Mouse (Mus musculus) thymus, postnatal 25 days (tissue): ENCODE data around the gene Ube2l6.

Experiments used
- DNase-seq: peaks from one replicate; pipeline ENCODE4 v3.0.0; 2022

The Ube2l6 gene

GRCm38 (mm10) chr2:84838993-84839980, 40.7 kb downstream of the Ube2l6 start:
- DNase-seq: peak; percentile 54

- DNase-seq: peak; percentile 76
These were observed 41.6 kb downstream of the Ube2l6 start for GRCm38 (mm10) chr2:84840016-84840747.

DNA sequence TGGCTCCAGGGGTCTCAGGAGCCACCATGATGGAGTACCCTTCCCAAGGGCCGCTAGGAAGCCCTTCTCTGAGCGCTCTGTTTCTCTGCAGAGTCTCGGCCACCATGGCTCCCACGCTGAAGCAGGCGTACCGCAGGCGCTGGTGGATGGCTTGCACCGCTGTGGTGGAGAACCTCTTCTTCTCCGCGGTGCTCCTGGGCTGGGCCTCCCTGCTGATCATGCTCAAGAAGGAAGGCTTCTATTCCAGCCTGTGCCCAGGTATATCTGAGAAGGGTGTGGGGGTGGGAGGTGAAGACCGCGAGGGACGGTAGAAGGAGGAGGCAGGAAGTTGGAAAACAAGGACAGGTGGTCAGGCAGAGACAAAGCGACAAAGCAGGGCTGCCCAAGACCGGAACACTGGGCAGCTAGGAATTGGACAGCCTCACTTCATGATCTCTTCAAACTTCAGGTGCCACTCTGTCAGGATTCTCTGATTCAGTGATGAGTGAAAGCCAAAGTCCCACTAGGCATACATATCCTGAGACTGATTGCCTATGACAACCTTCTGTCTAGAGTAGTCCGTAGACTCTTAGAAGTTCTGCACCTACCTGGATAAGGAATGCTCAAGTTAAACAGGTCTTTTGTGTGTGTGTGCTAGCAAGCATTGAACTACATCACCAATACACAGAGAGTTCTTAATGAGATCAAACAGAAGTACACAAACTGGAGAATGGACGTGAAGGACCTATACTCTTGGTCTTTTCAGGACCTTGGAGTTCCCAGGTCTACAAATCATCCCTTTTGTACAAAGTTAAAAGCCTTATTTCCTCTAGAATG, 42.3 kb downstream of the Ube2l6 start:
- no peak for DNase-seq

DNA sequence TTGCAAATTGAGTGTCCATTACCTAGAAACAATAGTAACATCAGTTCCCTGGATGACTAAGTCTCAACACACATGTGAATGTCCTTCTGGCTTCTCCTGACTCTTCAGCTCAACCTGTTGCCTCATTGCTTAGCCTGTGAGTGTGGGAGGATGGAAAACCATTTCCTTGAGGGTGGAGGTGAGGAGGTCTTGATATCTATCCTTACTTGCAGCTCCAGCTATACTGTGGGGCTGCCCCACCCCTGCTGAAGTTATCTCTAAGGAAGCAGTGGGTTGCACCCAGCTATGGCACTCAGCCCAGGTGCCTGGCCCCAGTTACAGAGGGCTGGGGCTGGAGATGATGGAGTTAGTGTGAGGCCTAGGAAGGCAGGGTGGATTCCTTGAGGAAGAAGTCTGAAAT, 43.3 kb downstream of the Ube2l6 start:
- DNase-seq: peak; percentile 52

DNA sequence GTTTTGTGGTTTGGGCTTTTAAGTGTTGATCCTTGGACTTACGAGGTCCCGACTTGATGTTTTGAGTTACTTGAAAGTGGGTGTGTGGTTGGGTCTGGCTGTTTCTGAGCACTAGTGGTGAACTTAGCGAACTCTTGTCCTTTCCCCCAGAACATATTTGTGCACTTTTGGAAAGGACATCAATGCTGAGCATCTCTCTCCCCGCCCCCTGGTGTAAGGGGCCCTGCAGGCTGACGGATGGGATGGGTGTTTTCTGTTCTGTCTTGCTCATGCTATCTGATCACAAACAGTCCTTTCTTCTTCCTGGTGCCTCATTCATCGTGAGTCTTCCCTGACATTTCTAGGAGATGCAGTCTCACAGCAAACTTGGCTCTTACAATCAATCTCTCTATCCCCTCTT, 45.0 kb downstream of the Ube2l6 start:
- peak; percentile 60 for DNase-seq

DNA sequence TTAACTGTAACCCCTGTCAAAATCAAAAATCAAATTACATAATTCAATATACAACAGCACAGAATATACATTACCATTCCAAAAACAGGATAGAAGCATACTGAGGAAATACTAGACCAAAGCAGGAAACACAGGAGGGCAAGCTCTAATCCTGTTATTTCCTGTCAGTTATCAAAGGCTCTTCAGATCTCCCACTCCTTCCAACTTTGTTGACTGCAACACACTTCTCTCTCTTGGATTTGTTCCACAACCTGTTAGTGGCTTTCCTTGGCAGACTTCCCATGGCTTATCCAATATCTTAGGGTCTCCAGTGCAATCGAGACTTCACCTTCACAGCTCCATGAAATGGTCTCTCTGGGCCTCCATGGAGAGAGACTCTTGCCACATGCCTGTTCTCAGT, 46.6 kb downstream of the Ube2l6 start:
- no peak for DNase-seq

GRCm38 (mm10) chr2:84850407-84851129, 51.9 kb downstream of the Ube2l6 start:
- no peak for DNase-seq

DNA sequence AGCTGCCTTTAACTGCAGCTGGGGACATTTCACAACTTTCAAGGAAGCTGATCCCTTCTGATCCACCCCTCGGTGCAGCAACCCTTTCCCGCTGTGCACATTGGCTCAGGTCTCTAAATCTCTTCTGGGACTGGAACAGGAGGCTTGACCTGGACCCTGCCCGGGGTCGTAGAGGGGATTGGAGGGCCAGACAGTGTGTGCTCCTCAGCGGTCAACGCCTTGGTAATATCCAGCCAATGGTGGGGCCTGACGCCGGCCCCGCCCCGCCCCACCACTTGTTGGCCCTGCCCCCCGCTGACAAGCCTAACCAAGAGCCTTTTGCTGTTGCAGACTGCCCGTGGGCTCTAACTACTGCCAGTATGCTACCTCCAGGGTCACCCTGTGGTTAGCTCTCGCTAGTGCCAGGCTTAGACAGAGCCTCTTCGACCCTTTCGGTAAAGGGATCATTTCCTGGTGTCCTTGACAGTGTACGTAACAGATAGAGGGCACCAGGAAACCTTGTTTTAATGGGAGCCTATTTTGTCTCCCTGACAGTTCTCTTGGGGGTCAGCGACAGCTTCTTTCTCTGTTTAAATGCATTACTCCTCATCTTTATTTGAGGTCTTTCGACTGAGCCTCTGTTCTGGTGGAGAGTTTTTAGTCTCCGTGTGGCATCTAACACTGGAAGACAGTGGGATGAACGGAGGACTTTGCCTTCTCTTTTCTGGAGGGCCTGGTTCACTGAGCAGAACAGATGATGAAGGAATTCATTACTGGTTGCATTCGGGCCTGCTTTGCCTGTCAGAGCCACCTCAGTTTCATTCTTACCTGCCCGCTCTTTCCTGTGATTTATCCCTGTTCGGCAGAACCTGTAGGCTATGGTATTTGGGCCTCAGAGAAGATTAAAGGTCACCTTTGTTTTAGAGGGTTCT, 52.8 kb downstream of the Ube2l6 start:
- DNase-seq: no peak

GRCm38 (mm10) chr2:84855732-84856131, 57.1 kb downstream of the Ube2l6 start:
- peak; percentile 64 for DNase-seq

- no peak for DNase-seq
These were observed 59.9 kb downstream of the Ube2l6 start for GRCm38 (mm10) chr2:84858551-84858950.
